Mouse (Mus musculus): ENCODE results near the gene Cbx5. TPM values are rescaled to one million over a fixed set of nuclear protein-coding genes. Genes with fewer than 3 reads are reported as not detected.

The Cbx5 gene
- total RNA-seq, 1 experiment from 2014 or later, result 261 TPM

DNA sequence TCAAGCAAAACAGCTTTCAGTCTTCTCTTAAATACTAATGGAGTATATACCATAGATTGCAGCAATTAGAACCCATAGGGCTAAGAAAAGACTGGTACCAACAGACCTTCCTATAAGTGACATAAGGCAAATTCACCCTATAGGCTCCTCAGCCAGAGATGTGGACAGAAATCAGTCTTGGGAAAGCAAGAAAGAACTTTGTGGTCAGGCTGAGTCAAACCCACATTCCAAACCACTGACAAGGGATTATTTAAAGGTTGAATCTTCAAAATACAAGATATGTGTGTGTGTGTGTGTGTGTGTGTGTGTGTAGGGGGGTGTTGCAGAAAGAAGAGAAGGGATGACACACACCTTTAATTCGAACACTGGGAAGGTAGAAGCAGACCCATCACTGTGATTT is 18.2 kb downstream of the Cbx5 start:
- ATAC-seq (replicated peaks; ENCODE audit: low read depth, poor library complexity, severe bottlenecking), result 0 out of 2 replicates have a peak, but pooled peaks have one; percentile 18

DNA sequence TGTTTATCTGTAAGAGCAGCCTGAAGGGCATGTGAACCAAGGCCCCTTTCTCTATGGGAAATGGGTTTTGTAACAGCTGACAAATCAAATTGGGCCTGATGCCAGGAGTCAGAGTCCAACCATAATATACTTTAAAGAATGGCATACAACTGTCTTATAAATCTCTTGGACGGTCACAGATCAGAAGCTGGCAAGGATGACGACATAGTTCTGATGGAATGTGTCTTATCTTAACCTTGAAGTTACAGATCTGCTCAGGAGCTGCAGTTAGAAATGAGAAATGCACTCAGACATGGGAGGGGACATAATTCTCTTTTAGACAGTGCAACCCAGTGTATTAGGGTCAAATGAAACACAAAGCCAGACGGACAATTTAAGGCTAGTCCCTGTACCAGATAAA is 18.8 kb downstream of the Cbx5 start:
- ATAC-seq (replicated peaks; ENCODE audit: low read depth, poor library complexity, severe bottlenecking), result no peak

DNA sequence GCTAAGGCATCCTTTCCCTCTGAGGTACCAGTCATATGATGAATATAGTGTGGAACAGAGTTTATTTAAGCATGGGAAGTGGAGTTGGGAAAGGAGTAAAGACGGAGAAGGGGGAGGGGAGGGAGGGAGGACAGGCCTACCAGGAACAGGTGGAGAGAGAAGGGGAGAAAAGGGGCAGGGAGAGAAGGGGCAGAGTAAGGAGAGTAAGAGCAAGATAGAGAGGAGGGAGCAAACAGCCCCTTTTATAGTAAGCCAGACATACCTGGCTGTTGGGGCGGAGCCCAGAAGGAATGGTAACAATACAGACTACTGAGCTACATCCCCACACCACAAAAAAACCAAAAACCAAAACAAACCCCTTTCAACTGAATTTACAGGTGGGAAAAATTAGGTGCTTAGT is 23.6 kb downstream of the Cbx5 start:
- ATAC-seq (replicated peaks; ENCODE audit: low read depth, poor library complexity, severe bottlenecking), result no peak

DNA sequence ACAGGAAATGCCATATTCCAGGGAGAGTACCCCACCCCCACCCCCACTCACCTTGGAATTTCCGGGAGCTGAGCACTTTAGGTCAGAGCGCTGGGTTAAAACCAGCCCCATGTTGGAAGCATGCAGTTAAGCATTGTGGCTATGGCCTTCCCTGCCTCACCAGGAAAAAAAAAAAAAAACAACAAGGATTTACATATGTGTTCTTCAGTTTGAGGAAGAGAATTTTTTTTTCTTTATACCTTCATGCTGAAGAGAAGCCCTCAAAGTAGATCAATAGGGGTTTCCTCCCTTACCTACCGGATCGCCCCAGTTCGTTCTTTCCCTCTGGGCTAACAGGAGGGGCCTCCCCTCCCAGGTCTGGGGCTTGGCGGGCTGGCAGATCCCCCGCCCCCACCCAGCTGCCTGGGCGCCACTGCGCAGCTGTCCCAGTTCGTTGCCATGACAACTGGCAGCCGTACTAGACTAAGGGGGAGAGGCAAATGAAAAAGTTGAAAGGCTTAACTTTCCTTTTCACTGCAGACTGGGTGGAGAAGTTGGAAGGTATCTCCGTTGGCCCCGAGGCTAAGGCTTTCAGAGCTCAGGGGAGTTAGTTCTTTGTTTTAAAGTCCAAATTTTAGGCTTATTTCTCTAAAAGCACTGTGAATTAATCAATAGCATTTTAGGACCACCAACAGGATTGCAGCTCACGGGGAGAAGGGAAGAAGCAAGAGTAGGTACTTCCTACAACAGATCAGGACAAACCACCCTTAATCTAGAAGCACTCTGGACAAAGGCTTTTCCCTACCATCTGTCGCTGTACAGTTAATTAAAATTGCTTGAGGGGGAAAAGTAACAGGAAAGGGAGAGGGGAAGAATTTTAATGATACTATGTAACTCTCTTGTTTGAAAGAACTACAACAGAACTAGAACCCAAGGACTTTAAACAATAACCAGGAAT is 24.4 kb downstream of the Cbx5 start:
- peak; percentile 91 for ATAC-seq (replicated peaks; ENCODE audit: low read depth, poor library complexity, severe bottlenecking)

DNA sequence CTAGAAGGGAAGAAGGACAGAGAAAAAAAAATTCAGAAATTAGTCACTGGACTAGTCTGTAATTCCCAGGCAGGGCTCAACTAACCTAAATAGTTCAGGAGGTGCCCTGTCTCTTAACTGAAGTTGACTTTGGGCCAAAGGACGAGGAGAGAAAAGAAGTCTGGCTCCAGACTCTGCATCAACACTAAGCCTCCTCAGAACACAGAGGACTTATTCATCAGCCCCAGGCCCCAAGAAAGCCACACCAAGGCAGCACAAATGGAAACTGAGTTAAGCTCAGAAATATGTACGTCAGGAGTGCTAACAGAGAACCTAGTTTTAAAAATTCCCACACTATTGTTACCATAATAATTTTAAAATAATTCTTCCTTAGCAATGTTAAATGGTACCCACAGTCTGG is 25.5 kb downstream of the Cbx5 start:
- ATAC-seq (replicated peaks; ENCODE audit: low read depth, poor library complexity, severe bottlenecking), result no peak

DNA sequence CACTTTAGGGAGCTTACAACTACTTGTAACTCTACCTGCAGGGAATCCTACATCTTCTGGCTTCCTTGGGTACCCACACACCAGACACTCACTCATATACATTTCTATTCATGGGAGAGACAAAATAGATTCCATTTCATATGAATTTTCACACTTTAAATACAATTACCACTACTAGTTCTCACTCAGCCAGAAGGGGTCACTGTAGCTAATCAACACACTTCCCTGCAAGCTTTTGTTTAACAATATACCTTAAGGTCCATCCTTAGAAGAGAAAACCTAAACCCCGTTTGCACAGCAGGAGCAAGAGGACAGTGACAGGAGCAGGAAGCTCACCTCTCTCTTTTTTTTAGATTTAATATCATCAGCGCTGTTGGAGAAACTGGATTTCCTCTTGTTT is 34.5 kb downstream of the Cbx5 start:
- no peak for ATAC-seq (replicated peaks; ENCODE audit: low read depth, poor library complexity, severe bottlenecking)

DNA sequence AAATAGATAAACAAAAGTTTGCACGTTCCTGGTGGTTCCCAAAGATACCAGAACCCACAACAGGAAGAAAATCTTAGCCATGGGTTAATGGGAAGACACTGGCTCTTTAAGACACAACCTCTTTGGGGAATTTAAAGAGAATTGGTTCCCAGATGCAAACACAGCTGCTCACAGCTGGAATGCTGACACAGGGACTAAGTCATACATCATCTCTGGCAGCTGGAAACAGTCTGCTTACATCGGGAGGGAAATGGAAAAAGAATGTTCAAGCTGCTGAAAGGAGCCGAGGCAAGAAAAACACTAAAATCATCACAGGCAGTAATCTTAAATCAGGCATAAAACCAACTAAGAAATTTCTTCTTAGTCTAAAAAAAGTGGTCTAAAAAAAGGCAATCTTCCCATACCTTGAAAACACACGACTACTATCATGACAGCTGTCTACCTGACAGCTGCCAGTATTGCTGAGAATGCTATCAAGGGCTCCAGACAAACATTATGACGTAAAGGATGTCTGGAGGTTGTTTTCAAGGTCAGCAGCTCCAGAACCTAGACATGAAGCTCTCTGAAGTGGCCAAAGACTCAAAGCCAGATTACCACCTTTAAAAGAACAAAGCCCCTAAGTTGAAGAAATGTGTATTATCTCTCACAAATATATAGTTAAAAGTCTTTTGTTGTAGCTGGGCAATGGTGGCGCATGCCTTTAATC is 37.4 kb downstream of the Cbx5 start:
- ATAC-seq (replicated peaks; ENCODE audit: low read depth, poor library complexity, severe bottlenecking), result no peak

DNA sequence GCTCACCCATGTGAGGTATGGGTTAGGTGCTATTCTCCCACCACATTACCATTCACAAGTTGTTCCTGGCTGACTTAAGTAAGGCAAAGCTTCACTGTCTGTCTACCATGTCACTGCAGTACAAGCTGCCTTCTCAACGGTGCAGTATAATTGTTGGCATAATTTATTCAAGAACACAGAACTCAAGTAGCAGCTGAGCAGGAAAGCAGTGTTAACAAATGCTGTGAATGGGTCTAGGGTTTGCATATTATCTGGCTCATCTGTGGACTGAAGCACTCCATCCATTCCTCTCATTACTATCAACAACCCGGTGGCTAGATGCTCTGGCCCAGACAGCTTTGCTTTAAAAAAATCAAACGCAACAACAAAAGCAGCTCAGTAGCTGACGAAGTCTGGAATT is 41.8 kb downstream of the Cbx5 start:
- no peak for ATAC-seq (replicated peaks; ENCODE audit: low read depth, poor library complexity, severe bottlenecking)

DNA sequence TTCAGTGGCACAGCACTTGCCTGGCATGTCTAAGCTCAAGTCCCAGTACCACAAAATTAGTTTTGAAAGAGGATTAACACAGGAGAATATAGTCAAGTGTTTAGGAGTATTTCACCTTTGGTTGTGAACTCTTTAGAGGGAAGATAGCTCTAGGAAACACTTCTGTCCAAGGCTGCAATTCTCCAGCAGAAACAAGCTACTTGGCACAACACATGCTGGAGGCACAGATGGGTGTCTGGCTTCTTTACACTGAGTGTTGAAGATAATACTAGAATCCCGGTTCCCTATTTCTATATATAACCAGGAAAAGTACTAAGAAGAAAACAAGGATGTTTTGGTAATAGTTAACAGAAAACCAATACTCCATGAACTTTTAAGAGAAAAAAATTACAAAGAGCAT is 42.8 kb downstream of the Cbx5 start:
- no peak for ATAC-seq (replicated peaks; ENCODE audit: low read depth, poor library complexity, severe bottlenecking)

DNA sequence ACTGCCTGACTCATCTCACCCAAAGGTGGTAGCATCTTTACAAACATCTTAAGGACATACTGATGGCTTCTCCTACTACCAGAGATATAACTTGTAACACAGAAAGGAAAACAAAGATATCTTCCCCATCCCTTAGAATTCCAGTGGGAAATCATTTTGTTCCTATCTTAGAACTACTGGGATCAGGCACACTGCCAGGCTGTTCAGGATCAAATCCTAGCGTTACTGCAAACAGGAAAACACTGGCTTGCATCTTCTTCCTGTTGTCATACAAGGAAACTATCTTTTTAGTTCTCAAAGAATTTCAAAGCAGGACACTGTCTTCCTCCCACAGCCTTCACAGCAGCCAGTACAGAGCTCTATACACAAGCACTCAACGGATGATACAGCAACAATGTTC is 46.0 kb downstream of the Cbx5 start:
- ATAC-seq (replicated peaks; ENCODE audit: low read depth, poor library complexity, severe bottlenecking), result no peak

DNA sequence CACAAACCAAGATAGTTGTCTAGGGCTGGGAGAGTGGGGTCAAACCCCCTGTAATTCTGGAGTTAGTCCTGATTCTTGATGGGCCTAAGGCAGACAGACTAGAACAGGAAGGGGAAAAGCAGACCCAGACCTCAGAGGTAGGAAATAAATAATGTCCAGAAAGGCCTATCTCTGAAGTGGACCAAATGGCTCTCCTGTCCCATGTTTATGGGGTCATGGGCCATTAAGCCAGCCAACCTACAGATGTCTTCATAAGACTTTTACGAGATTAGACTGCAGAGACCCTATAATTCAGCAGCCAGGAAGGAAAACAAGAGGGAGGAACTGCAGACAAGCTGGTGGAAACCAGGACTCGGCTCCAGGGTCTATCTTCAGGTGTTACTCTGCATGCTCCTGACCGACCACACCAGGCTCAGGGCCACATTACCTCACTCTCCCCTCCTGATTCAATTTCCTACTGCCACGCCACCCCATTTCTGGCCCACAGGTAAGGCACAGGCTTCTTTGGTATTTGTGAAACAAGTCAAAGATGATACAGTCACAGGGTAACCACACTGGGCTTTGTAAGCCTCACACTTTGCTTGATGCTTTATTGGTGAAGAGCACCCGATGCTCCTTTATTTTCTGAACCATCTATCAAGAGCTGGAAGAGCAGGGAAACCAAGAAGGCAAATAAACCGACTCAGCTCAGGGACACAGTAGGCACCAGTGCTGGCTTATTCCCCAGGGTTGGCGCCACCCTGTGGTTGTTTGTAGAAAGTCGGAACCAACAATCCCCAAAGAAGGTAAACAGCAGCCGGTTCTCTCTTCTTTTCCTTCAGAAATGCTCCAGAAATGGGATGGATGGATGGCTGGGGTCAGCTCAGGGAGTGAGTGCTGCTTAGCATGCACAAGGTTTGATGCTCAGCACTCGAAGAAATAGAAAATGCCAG is 48.8 kb downstream of the Cbx5 start:
- 0 out of 2 replicates have a peak, but pooled peaks have one; percentile 62 for ATAC-seq (replicated peaks; ENCODE audit: low read depth, poor library complexity, severe bottlenecking)

DNA sequence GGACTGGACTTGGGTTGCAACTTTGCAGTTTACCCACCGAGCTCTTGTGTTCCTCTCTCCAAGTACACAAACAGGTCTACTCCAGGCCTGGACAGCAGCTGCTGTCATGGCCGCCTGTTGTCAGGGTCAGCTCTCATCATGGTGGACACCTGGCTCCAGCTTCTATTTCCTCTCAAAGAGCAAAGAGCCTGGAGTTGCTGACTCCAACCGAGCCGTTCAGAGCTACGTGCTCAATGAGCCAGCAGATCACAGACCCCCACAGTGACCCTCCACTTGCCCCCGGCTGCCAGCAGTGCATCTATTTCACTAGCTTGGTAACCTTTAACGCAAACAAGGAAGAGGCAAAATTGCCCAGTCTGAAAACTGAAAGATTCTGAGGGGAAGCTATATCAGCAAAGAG is 49.5 kb downstream of the Cbx5 start:
- ATAC-seq (replicated peaks; ENCODE audit: low read depth, poor library complexity, severe bottlenecking), result no peak

DNA sequence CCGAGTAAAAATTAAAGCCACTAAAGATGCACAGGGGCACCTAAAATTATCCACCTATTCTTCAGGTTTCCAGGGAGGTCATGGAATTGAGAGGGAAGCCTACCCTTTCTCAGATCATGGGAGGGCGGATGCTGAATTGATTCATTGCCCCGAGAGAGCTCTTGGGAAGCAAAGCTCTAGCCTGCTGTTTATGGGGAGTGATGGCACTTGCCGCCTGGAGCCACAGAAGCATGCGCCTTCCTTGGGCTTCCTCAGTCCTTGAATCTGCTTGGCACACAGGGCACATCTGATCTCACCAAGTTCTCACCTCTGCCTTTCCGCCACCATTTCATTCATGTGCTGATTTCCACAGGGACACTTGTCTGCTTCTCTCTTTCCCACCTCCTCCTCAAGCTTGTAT is 51.8 kb downstream of the Cbx5 start:
- ATAC-seq (replicated peaks; ENCODE audit: low read depth, poor library complexity, severe bottlenecking), result no peak

DNA sequence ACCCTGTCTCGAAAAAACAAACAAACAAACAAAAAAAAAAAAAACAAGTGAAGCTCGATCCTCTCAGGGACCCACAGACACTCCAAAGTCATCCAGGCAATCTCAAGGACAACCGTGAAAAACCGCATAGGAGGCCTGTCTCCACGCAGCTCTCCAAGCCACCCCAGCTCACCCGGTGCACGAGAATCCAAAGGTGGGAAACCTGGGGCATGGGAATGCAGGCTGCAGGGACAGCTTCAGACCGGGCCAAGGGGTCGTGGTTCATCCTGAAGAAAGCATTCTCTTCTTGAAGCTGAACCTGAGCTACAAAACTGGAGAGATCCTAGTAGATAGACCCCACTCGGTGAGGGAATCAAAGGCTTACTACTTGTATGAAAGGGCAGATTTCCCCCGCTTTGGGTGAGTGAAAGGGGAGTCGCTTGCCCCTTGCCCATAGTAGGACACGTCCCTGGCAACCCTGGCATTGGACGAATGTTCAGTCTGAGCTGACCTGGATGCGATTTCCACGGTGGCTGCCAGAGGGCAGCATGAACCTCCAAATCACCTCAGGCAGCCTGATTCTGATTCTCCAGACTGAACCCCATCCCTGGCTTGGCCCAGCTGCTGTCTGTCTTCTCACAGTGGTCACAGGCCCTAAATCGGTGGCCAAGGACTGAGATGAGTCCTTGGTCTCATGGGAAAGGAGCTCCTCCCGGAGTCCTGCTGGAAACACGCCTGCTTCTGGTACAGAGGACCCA is 54.0 kb downstream of the Cbx5 start:
- ATAC-seq (replicated peaks; ENCODE audit: low read depth, poor library complexity, severe bottlenecking), result peak; percentile 50

DNA sequence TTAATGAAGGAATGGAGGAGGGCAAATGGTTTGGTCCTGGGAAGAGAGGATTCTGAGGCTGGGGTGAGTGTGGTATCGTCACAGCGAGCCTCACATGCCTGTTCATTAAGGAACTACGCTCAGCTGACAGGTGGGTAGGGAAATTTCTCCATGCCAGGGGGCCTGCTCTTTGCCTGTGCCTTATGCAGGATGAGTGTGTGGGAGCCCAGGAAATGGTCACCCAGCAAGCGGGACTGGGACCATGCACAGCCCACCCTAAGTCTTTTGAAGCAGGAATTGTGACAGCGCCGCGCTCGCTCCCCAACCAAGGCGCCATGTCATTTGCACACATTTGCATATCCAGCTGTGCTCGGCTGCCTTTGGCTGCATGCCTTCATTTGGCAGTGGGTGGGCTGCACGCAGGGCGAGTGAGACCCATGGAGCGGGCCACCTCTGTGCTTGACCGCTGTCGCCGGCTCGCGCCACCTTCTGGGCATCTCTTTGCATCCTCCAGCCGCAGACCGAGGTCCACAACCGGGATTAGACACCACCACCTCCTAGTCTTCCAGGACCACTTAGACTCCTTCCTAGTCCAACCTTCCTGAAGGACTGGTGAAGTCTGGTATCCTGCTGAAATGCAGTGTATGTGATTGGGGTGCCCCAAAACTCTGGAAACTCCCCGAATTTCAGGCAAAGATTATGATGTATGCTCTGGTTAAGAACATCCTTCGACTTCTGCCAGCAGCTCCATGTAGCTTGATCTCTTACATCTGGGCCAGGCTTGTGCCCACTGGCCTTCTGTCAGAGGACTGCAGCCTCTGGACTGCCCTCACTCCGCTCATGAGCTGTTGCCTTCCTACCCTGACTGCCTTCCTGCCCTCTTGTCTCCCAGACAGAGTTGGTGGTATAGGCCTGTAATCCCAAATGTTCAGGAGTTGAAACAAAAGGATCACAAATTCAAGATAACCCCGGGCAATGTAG is 55.7 kb downstream of the Cbx5 start:
- no peak; the same call in 1 of the 2 replicates for ATAC-seq (replicated peaks; ENCODE audit: low read depth, poor library complexity, severe bottlenecking)

DNA sequence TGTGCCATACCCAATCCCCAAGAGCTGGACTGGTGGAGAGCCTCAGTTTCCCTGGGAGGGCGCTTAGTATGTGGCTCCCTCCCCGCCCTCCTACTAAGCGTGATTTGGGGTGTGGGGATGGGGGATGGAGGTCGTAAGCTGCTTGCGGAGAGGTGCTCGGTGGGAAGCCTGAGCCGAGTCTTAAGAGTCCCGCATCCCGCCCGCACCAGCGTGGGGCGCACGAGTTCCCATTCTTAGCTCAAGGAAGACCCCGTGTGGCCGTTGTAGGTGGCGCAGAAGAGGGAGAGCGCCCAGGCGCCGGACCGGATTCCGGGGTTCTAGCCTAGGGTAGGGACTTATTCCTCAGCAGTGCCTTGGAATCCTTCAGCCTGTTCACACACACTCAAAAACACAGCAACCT is 56.5 kb downstream of the Cbx5 start:
- ATAC-seq (replicated peaks; ENCODE audit: low read depth, poor library complexity, severe bottlenecking), result peak; percentile 68

DNA sequence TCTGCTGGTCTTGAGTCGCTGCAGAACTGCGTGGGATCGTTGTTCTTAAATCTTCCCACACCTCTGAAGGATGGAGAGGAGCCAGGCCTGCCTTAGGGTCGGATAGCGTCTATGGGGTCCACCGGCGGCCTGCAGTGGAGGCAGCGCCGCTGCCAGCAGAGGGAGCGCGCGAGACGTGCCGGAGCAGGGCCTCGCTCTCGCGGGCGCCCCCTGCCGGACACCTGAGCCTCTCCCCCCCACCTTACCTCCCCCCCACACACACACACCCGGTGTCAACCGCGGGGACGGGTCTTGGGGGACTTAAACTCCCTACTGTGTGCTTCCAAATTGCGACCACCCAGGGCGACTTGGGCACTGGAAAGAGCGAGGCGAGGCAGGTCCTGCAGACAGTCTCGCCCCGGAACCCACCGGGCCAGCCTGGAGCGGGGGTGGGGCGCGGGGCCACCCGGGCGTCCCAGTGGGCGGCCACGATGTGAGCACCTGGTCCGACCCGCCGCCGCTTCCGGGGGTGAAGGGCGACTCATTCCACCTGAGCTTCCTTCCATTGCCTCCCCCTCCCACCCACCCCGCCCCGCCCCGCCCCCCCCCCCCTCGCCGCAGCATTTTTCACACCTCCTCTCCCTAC is 57.3 kb downstream of the Cbx5 start:
- peak; percentile 48 for ATAC-seq (replicated peaks; ENCODE audit: low read depth, poor library complexity, severe bottlenecking)

DNA sequence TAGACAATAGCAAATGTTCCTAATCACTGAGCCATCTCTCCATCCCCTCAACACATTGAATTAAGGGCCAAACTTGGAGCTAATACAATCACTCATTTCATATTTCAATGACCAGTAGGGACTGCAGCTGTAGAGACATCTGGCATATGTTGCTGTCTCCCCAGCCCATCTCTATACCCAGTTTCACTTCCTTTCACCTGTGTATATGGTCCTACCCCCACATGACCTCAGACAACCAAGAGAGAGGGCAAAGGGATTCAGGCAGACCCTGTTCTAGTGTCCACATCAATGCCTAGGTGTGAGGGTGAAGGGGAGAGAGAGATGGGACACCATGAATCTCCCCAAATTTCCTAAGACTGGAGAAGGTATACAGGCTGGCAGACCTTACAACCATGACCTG is 59.2 kb downstream of the Cbx5 start:
- ATAC-seq (replicated peaks; ENCODE audit: low read depth, poor library complexity, severe bottlenecking), result no peak

All from common myeloid progenitor, adult 5-6 weeks (primary cell).